Mouse (Mus musculus) brain, embryonic 14.5 days (tissue): ENCODE measurements around the gene Pfdn6.

Experiments
- CTCF ChIP-seq: fragments of 200-500 bp; IDR thresholded peaks from 2 replicates; pipeline ENCODE4 v1.5.1; 2012; ENCODE audit warnings: inconsistent platforms, mild to moderate bottlenecking, moderate library complexity, borderline replicate concordance; ENCODE audit not compliant: insufficient read depth, insufficient read length; ENCODE audit errors: extremely low read depth
- POLR2A ChIP-seq: fragments of 200-500 bp; IDR thresholded peaks from 2 replicates; pipeline ENCODE4 v1.6.1; 2012; ENCODE audit warnings: mild to moderate bottlenecking, inconsistent platforms, borderline replicate concordance; ENCODE audit not compliant: poor library complexity, insufficient read depth, insufficient read length, severe bottlenecking; ENCODE audit errors: extremely low read depth

DNA sequence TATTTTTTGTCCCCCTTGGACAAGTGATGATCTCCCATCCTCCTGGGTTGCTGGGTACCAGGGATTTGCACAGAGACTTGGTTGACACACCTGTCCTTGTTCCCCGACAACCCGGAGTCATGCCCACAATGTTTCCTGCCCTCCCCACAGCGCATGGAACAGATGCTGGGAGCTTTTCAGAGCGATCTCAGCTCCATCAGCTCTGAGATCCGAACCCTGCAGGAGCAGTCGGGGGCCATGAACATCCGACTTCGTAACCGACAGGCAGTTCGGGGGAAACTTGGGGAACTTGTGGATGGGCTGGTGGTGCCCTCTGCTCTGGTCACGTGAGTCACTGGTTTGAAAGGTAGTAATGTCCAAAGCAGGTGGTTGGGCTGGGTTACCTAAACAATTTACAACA, 18.3 kb upstream of the Pfdn6 start:
- TF ChIP-seq CTCF (no peak), POLR2A (no peak)
